Mouse (Mus musculus): ENCODE data around the gene Tead1.

DNA sequence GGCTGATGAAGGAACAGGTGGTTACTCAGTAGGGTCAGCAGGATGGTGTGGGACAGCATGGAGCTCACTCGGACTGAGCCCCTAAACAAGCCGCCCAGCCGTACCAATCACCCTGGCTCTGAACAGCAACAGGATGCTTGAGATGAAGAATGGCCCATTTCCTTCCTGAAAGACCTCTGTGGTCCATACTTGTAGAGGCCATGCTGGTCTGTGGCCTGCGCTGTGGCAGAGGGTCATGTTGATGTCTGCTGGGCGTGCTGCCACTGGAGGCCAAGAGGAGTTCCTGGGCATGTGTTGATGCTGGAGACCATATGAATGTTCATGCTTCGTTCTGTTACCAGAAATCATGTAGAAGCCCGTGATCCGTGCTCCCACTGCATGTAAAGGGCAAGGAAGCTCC, 258.0 kb downstream of the Tead1 start:
- TF ChIP-seq GATA1 (IDR thresholded peaks at IDR 0.05; ENCODE audit: borderline replicate concordance, low read length) (no peak), CTCF (IDR thresholded peaks at IDR 0.05; ENCODE audit: low read depth, low read length) (no peak), POLR2AphosphoS5 (IDR thresholded peaks at IDR 0.05; ENCODE audit: insufficient replicate concordance, low read depth, low read length) (no peak)
